Mouse (Mus musculus) kidney, postnatal 25 days (tissue): ENCODE results near the gene Ggt6.

Experiments
- DNase-seq, 2 experiments: peaks; one replicate each; pipeline ENCODE4 v3.0.0; 2021; ENCODE audit warnings: mixed read lengths in 2 of 2

The Ggt6 gene

GRCm38 (mm10) chr11:72440965-72441664 lies 5.8 kb downstream of the Ggt6 start, which contains the start of gene Mybbp1a:
TSS of gene Mybbp1a (plus strand) at chr11:72441355.
- DNase-seq = peak; percentile 98 to 99

GRCm38 (mm10) chr11:72446311-72447105 lies 11.2 kb downstream of the Ggt6 start:
- DNase-seq = peak; percentile 57 to 65

GRCm38 (mm10) chr11:72447475-72447874 lies 12.1 kb downstream of the Ggt6 start:
- DNase-seq = no peak

GRCm38 (mm10) chr11:72452140-72452665 lies 16.9 kb downstream of the Ggt6 start:
- DNase-seq = no peak

GRCm38 (mm10) chr11:72453105-72453953 lies 18.0 kb downstream of the Ggt6 start:
- peak in 1 of 2 experiments; percentile 49 for DNase-seq

GRCm38 (mm10) chr11:72455694-72456093 lies 20.4 kb downstream of the Ggt6 start:
- peak in 1 of 2 experiments; percentile 38 for DNase-seq

- peak; percentile 59 to 83 for DNase-seq
Measured at GRCm38 (mm10) chr11:72457995-72458496, 22.7 kb downstream of the Ggt6 start.

GRCm38 (mm10) chr11:72458502-72458901 lies 23.2 kb downstream of the Ggt6 start:
- DNase-seq = no peak

- DNase-seq = no peak
Measured at GRCm38 (mm10) chr11:72461500-72461981, 26.2 kb downstream of the Ggt6 start.

- no peak for DNase-seq
Measured at GRCm38 (mm10) chr11:72464821-72465220, 29.5 kb downstream of the Ggt6 start.

- no peak for DNase-seq
Measured at GRCm38 (mm10) chr11:72465978-72466693, 30.8 kb downstream of the Ggt6 start.

GRCm38 (mm10) chr11:72466694-72467507 lies 31.6 kb downstream of the Ggt6 start:
- DNase-seq = no peak

- DNase-seq = no peak
Measured at GRCm38 (mm10) chr11:72468525-72468924, 33.2 kb downstream of the Ggt6 start.

GRCm38 (mm10) chr11:72469217-72469616 lies 33.9 kb downstream of the Ggt6 start:
- DNase-seq = peak; percentile 89 to 93

- no peak for DNase-seq
Measured at GRCm38 (mm10) chr11:72470004-72470403, 34.7 kb downstream of the Ggt6 start.

- no peak for DNase-seq
Measured at GRCm38 (mm10) chr11:72471381-72471780, 36.1 kb downstream of the Ggt6 start.

- no peak for DNase-seq
Measured at GRCm38 (mm10) chr11:72473540-72473939, 38.2 kb downstream of the Ggt6 start.

GRCm38 (mm10) chr11:72474926-72475325 lies 39.6 kb downstream of the Ggt6 start:
- peak; percentile 45 to 72 for DNase-seq

GRCm38 (mm10) chr11:72475408-72475807 lies 40.1 kb downstream of the Ggt6 start:
- no peak for DNase-seq

GRCm38 (mm10) chr11:72476074-72476625 lies 40.8 kb downstream of the Ggt6 start:
- no peak for DNase-seq
